Mouse (Mus musculus) CH12.LX (cell line): Measurements from ENCODE around the gene Cstad. TPM values are rescaled to one million over a fixed set of nuclear protein-coding genes. Genes with fewer than 3 reads are reported as not detected.

Experiments used
- DNase-seq: peaks from one replicate; pipeline ENCODE4 v3.0.0-alpha.2; 2013; ENCODE audit errors: extremely low read depth
- H3K27ac ChIP-seq: 2 replicates; pipeline ENCODE4 v1.5.1; 2012; ENCODE audit warnings: low read depth, mild to moderate bottlenecking, control low read depth, moderate library complexity; ENCODE audit not compliant: insufficient read depth
- H3K27me3 ChIP-seq: replicated peaks from 2 replicates; pipeline ENCODE3; 2012; ENCODE audit warnings: inconsistent platforms
- H3K36me3 ChIP-seq, 2 experiments: replicated peaks in 1 of 2; 2 replicates each; pipeline versions ENCODE3 to v1.6.1; 2012; ENCODE audit warnings: inconsistent platforms in 1 of 2, low read length in 1 of 2, mild to moderate bottlenecking in 1 of 2, mixed read lengths in 1 of 2, moderate library complexity in 1 of 2; ENCODE audit not compliant: control insufficient read depth in 1 of 2, insufficient read depth in 1 of 2
- H3K4me1 ChIP-seq, 2 experiments: 2 replicates each; pipeline ENCODE4 v1.6.1; 2012; ENCODE audit warnings: inconsistent platforms in 1 of 2, moderate library complexity in 1 of 2; ENCODE audit not compliant: insufficient read depth in 2 of 2, control insufficient read depth in 1 of 2
- H3K4me2 ChIP-seq: 2 replicates; pipeline ENCODE4 v1.6.1; 2012; ENCODE audit warnings: low read depth, mild to moderate bottlenecking, control low read depth; ENCODE audit not compliant: poor library complexity, insufficient read depth, severe bottlenecking
- H3K4me3 ChIP-seq, 3 experiments: fragments of 150-350 bp in 1 of 3; sonication (generic) in 1 of 3; replicated peaks in 1 of 3; 2 replicates each; pipeline versions ENCODE3 to v1.5.1; 2011 to 2012; ENCODE audit warnings: low read depth in 2 of 3, low read length in 2 of 3, mild to moderate bottlenecking in 2 of 3, moderate library complexity in 2 of 3, control low read depth in 1 of 3, improper control_type of control experiment in 1 of 3, inconsistent platforms in 1 of 3, mixed read lengths in 1 of 3; ENCODE audit not compliant: poor library complexity in 1 of 3
- H3K79me2 ChIP-seq: replicated peaks from 2 replicates; pipeline ENCODE4 v1.6.1; 2012; ENCODE audit warnings: mild to moderate bottlenecking, moderate library complexity; ENCODE audit not compliant: control insufficient read depth, poor library complexity, insufficient read depth, severe bottlenecking; ENCODE audit errors: extremely low read depth
- H3K9ac ChIP-seq: 2 replicates; pipeline ENCODE4 v1.6.1; 2012; ENCODE audit warnings: low read depth, mild to moderate bottlenecking, control low read depth, moderate library complexity; ENCODE audit not compliant: insufficient read depth
- H3K9me3 ChIP-seq: replicated peaks from 2 replicates; pipeline ENCODE3; 2012; ENCODE audit warnings: low read length, inconsistent platforms, mixed read lengths
- BHLHE40 ChIP-seq: IDR thresholded peaks from 2 replicates; pipeline ENCODE4 v1.6.1; 2011; ENCODE audit warnings: mild to moderate bottlenecking, low read depth, low read length, improper control_type of control experiment
- E2F4 ChIP-seq: IDR thresholded peaks from 2 replicates; pipeline ENCODE4 v1.6.1; 2011; ENCODE audit warnings: low read depth, low read length, improper control_type of control experiment; ENCODE audit not compliant: insufficient replicate concordance
- ELF1 ChIP-seq: IDR thresholded peaks from 2 replicates; pipeline ENCODE4 v1.6.1; 2014; ENCODE audit warnings: low read depth, mild to moderate bottlenecking, inconsistent platforms, low read length, improper control_type of control experiment
- EP300 ChIP-seq: IDR thresholded peaks from 2 replicates; pipeline ENCODE4 v1.6.1; 2011; ENCODE audit warnings: low read length, improper control_type of control experiment
- GABPA ChIP-seq: IDR thresholded peaks from 2 replicates; pipeline ENCODE4 v1.6.1; 2012; ENCODE audit warnings: low read depth, low read length, improper control_type of control experiment, inconsistent platforms; ENCODE audit not compliant: insufficient replicate concordance
- HCFC1 ChIP-seq: IDR thresholded peaks from 2 replicates; pipeline ENCODE4 v1.6.1; 2012; ENCODE audit warnings: low read depth, mild to moderate bottlenecking, inconsistent platforms, low read length, improper control_type of control experiment
- IRF4 ChIP-seq: IDR thresholded peaks from 2 replicates; pipeline ENCODE4 v1.6.1; 2014; ENCODE audit warnings: low read depth, mild to moderate bottlenecking, inconsistent platforms, low read length, improper control_type of control experiment
- JUND ChIP-seq: conservative IDR thresholded peaks from 2 replicates; pipeline ENCODE4 v1.6.1; 2011; ENCODE audit warnings: low read depth, low read length, improper control_type of control experiment
- KAT2A ChIP-seq: IDR thresholded peaks from 2 replicates; pipeline ENCODE4 v1.6.1; 2012; ENCODE audit warnings: low read length, improper control_type of control experiment, inconsistent platforms; ENCODE audit not compliant: insufficient replicate concordance
- MAFK ChIP-seq: IDR thresholded peaks from 2 replicates; pipeline ENCODE4 v1.6.1; 2011; ENCODE audit warnings: low read length, improper control_type of control experiment; ENCODE audit not compliant: insufficient replicate concordance
- MAX ChIP-seq: IDR thresholded peaks from 2 replicates; pipeline ENCODE4 v1.6.1; 2011; ENCODE audit warnings: low read length, improper control_type of control experiment
- MYC ChIP-seq: IDR thresholded peaks from 2 replicates; pipeline ENCODE4 v1.6.1; 2011; ENCODE audit warnings: low read depth, mild to moderate bottlenecking, improper control_type of control experiment, low read length
- POLR2AphosphoS2 ChIP-seq: IDR thresholded peaks from 2 replicates; pipeline ENCODE4 v1.6.1; 2011; ENCODE audit warnings: low read depth, low read length, improper control_type of control experiment
- RAD21 ChIP-seq: IDR thresholded peaks from 2 replicates; pipeline ENCODE4 v1.6.1; 2011; ENCODE audit warnings: low read depth, mild to moderate bottlenecking, low read length, improper control_type of control experiment, moderate library complexity
- RCOR1 ChIP-seq: conservative IDR thresholded peaks from 2 replicates; pipeline ENCODE4 v1.6.1; 2012; ENCODE audit warnings: low read depth, mild to moderate bottlenecking, inconsistent platforms, low read length, improper control_type of control experiment
- TCF12 ChIP-seq: IDR thresholded peaks from 2 replicates; pipeline ENCODE4 v1.6.1; 2014; ENCODE audit warnings: low read depth, mild to moderate bottlenecking, inconsistent platforms, low read length, improper control_type of control experiment
- USF1 ChIP-seq: IDR thresholded peaks from 2 replicates; pipeline ENCODE4 v1.6.1; 2014; ENCODE audit warnings: low read depth, mild to moderate bottlenecking, inconsistent platforms, low read length, improper control_type of control experiment
- USF2 ChIP-seq: conservative IDR thresholded peaks from 2 replicates; pipeline ENCODE4 v1.6.1; 2011; ENCODE audit warnings: low read depth, low read length, improper control_type of control experiment
- ZC3H11A ChIP-seq: IDR thresholded peaks from 2 replicates; pipeline ENCODE4 v1.6.1; 2012; ENCODE audit warnings: low read depth, mild to moderate bottlenecking, inconsistent platforms, low read length, improper control_type of control experiment
- ZKSCAN1 ChIP-seq: IDR thresholded peaks from 2 replicates; pipeline ENCODE4 v1.6.1; 2012; ENCODE audit warnings: low read depth, inconsistent platforms, low read length, improper control_type of control experiment, borderline replicate concordance
- ZMIZ1 ChIP-seq: IDR thresholded peaks from 2 replicates; pipeline ENCODE4 v1.6.1; 2012; ENCODE audit warnings: low read depth, mild to moderate bottlenecking, inconsistent platforms, low read length, improper control_type of control experiment
- ZNF384 ChIP-seq: IDR thresholded peaks from 2 replicates; pipeline ENCODE4 v1.6.1; 2012; ENCODE audit warnings: low read depth, low read length, improper control_type of control experiment, inconsistent platforms
- dilution Hi-C: fragments of 300-500 bp; cut with MboI; formaldehyde crosslinking; loops from 2 replicates; pipeline ENCODE4 v1.14.3; 2020; ENCODE audit warnings: low sequenced_read_pairs; ENCODE audit not compliant: extremely low pct_unique_long_range_greater_than_20kb, extremely low pct_ligation_motif_present
- in situ Hi-C: fragments of 300-500 bp; cut with MboI; formaldehyde crosslinking; loops from 3 replicates; pipeline ENCODE4 v1.14.3; 2019; ENCODE audit warnings: low sequenced_read_pairs, low pct_ligation_motif_present, low pct_unique_long_range_greater_than_20kb, mixed read lengths
- polyA plus RNA-seq: library from polyadenylated mRNA; unstranded; fragments of >175 nt; gene quantifications from 2 replicates; pipeline ENCODE4 v1.2.1, GENCODE M21; 2012; ENCODE audit warnings: low read depth; ENCODE audit not compliant: insufficient read length
- total RNA-seq, 2 experiments: library from RNA; depleted of rRNA; stranded (reverse); fragments of 300-350 nt in 1 of 2; fragments of >200 nt in 1 of 2; gene quantifications; 2 replicates each; pipeline ENCODE4 v1.2.3; 2012 to 2014

Gene Cstad
- total and polyA plus RNA-seq, 3 experiments = 0.29 to 0.51 TPM; not detected in 1

DNA sequence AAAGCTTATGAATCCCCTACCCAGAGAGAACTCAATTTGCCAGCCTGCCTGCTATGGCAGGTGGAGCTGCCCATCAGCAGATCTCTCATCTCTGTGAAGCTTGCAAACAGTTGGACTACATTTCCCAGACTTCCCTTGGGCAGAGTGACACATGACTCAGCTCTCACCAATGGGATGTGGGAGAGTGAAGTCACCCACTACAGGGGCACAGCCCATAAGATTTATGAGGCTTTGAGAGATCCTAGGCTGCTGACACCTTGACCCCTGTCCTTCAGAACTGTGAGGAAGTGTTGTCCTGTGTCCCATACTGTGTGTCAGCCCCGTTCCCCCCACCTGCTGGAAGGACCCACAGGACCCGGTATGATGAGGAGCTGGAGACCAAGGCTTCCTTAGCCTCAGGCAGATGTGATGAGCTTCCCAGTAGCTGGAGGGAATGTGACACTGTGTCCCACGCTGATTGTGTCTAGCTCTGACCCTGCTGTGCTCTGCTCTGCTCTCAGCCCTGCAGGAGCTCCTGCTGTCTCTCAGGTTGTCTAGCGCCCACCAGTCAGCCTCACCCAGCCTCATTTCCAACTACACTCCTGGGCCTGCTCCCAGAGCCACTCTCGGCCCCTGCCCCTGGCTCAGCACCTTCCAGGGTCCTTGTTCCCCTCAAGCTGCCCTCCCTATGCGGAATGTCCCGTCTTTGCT is 40.8 kb upstream of the Cstad start:
- H3K36me3 ChIP-seq = no peaks in the 10 kb centered on the region
- no peak overlapping the region for H3K4me3 ChIP-seq
- dilution Hi-C loops (no loop called here), in situ Hi-C loops (no loop called here)
- no peaks in the 10 kb centered on the region for H3K79me2 ChIP-seq
- no peaks in the 10 kb centered on the region for H3K27me3 ChIP-seq
- peaks cover 9% of the 10 kb centered on the region for H3K9me3 ChIP-seq
- H3K4me2 ChIP-seq = no peak overlapping the region
- H3K9ac ChIP-seq = no peak overlapping the region
- peak; percentile 56 for DNase-seq
- no peak for TF ChIP-seq TCF12
- TF ChIP-seq RAD21 = no peak; the same call in 1 of the 2 replicates
- no peak for TF ChIP-seq E2F4
- no peak for TF ChIP-seq RCOR1
- TF ChIP-seq USF1 = peak; percentile 85
- no peak for TF ChIP-seq ZMIZ1
- TF ChIP-seq KAT2A = peak; percentile 69; the same call in 1 of the 2 replicates
- no peak for TF ChIP-seq EP300
- TF ChIP-seq HCFC1 = peak; percentile 91
- TF ChIP-seq ZKSCAN1 = no peak
- TF ChIP-seq POLR2AphosphoS2 = no peak
- TF ChIP-seq GABPA = no peak; the same call in 1 of the 2 replicates
- peak; percentile 80 for TF ChIP-seq USF2
- TF ChIP-seq JUND = no peak
- no peak for TF ChIP-seq ZC3H11A
- H3K27ac ChIP-seq = no peak overlapping the region
- peaks cover 3 to 10% of the 10 kb centered on the region in 2 experiments; a peak in 1 of 4 replicates for H3K4me1 ChIP-seq

DNA sequence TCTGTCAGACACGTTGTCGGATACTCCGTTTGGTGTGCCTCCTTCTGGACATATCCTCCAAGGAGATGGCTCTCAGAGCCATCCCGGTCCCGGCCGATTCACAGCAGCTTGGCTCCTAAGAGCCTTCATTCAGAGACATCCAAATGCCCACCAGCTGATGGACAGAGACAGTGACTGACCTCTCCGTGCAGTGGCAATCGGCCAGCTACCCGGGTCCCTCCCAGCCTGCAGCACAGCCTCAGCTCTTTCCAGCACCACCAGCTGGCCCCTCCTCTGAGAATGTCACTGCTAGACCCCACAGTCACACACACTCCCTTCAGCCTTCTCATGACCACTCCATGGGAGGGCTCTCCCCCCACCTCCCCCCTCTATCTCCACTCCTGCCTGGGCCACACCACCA is 39.6 kb upstream of the Cstad start:
- in situ Hi-C loops (no loop called here), dilution Hi-C loops (no loop called here)
- no peaks in the 10 kb centered on the region for H3K9me3 ChIP-seq

More for the DNA sequence above, 39.6 kb upstream of the Cstad start:
- no peak overlapping the region for H3K9ac ChIP-seq
- H3K27me3 ChIP-seq = no peaks in the 10 kb centered on the region
- H3K27ac ChIP-seq = no peak overlapping the region
- H3K36me3 ChIP-seq = no peaks in the 10 kb centered on the region
- no peak for TF ChIP-seq MYC
- TF ChIP-seq HCFC1 = no peak
- no peak for TF ChIP-seq KAT2A
- no peak for TF ChIP-seq EP300
- TF ChIP-seq ZNF384 = no peak
- no peak for TF ChIP-seq E2F4
- TF ChIP-seq IRF4 = no peak
- TF ChIP-seq GABPA = no peak
- TF ChIP-seq TCF12 = no peak
- TF ChIP-seq MAFK = no peak
- no peak for TF ChIP-seq USF1
- no peak for TF ChIP-seq BHLHE40
- TF ChIP-seq ELF1 = no peak
- TF ChIP-seq MAX = no peak
- TF ChIP-seq, all 38 proteins: peak for 0
- Histone ChIP-seq H3K79me2 (no peaks in the 10 kb centered on the region), H3K4me2 (no peak overlapping the region), H3K4me1 (peaks cover 3 to 10% of the 10 kb centered on the region in 2 experiments; a peak in 1 of 4 replicates), H3K4me3 (no peak overlapping the region)
- no peak for DNase-seq
